Mouse (Mus musculus): ENCODE measurements around the gene Rpap2. TPM values are rescaled to one million over a fixed set of nuclear protein-coding genes. Genes with fewer than 3 reads are reported as not detected.

Gene Rpap2
- polyA plus RNA-seq, 1 experiment from 2014 or later = 16.3 TPM

DNA sequence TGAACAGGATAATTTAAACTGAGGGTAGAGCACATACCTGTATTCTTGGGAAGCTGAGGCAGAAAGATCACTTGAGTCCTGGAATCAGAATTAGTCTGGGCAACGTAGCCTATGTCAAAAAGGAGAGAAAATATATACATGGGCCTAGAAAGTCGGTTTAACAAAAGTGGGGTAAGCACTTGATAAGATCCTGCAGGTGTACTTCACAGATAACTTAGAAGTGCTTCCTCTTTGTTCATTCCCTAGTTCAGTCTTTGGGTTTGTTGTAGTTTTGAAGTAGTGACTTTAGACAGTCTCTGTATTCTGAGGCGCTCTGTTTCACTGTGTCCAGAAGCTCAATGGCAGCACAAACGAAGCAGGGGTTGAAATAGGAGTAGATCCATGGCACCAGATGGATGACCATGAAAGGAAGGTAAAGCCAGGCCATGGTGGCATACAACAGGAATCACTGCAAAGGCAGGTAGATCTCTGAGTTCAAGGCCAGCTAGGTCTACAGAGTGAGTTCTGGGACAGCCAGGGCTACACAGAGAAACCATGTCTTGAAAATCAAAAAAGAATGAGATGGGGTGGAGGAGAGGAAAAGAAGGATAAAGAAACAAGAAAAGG is 55.0 kb downstream of the Rpap2 start:
- H3K9ac ChIP-seq (ENCODE audit: low read length) = no peak overlapping the region
- no peak for ATAC-seq (ENCODE audit: insufficient read depth, low FRiP score)

DNA sequence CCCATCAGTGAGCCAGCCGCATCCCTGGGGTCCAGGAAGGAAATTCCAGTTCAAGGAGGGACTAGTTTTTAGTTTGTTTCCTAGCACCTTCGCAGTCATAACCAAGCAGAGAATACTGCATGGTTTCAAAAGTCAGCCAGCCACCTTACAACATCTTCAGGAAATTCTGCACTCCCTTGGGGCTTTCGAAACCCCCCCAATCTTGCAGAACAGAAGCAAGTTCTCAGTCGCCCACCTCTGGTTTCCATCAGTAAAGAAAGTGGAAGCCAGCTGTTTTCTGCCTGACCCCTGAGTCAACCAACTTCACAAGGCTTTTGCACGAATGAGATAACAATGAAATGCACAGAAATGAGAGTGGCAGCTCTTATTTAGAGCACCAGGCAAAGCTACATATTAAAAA is 81.2 kb downstream of the Rpap2 start:
- no peak overlapping the region for H3K9ac ChIP-seq (ENCODE audit: low read length)
- H3K4me1 ChIP-seq (ENCODE audit: control insufficient read depth, insufficient read depth, low read length) = no peaks in the 10 kb centered on the region
- no peak overlapping the region for H3K4me2 ChIP-seq (ENCODE audit: low read depth, low read length)
- no peaks in the 10 kb centered on the region for H3K36me3 ChIP-seq (ENCODE audit: control insufficient read depth, insufficient read depth, low read length)
- H3K4me3 ChIP-seq (replicated peaks; ENCODE audit: low read length) = no peak overlapping the region
- no peak overlapping the region for H3K27ac ChIP-seq (ENCODE audit: low read length)
- H3K27me3 ChIP-seq (ENCODE audit: control insufficient read depth, insufficient read depth, low read length) = no peaks in the 10 kb centered on the region
- no peak for ATAC-seq (ENCODE audit: insufficient read depth, low FRiP score)
- WGBS = 61% methylated on average over 5 of the region's 5 CpGs
- H3K9me3 ChIP-seq (replicated peaks; ENCODE audit: control insufficient read depth, low read length) = no peaks in the 10 kb centered on the region

More for the DNA sequence above, 55.0 kb downstream of the Rpap2 start:
- H3K36me3 ChIP-seq (ENCODE audit: control insufficient read depth, insufficient read depth, low read length) = no peaks in the 10 kb centered on the region
- H3K4me2 ChIP-seq (ENCODE audit: low read depth, low read length) = no peak overlapping the region
- no peaks in the 10 kb centered on the region for H3K27me3 ChIP-seq (ENCODE audit: control insufficient read depth, insufficient read depth, low read length)
- 91% methylated on average over 4 of the region's 4 CpGs for whole genome bisulfite sequencing
- no peaks in the 10 kb centered on the region for H3K9me3 ChIP-seq (replicated peaks; ENCODE audit: control insufficient read depth, low read length)
- H3K4me1 ChIP-seq (ENCODE audit: control insufficient read depth, insufficient read depth, low read length) = no peaks in the 10 kb centered on the region
- H3K27ac ChIP-seq (ENCODE audit: low read length) = no peak overlapping the region
- no peak overlapping the region for H3K4me3 ChIP-seq (replicated peaks; ENCODE audit: low read length)

DNA sequence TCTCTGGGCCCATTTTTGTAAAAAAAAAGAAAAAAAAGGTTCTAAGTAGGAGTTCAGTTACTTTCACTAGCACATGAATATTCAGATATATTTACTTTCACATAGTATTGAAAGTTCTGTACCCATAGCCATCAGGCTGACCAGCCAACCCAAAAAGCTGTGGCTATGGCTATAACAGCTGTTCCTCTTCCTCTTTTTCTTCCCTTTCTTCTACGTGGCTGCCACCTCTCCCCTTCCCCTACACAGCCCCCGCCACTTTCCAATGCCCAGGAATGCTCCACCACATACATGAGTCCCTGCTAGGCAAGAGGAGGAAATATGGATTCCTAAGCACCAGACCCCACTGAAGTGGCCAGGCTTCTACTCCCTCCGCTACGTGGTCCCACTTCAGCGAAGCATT is 84.1 kb downstream of the Rpap2 start:
- Histone ChIP-seq H3K36me3 (ENCODE audit: control insufficient read depth, insufficient read depth, low read length) (no peaks in the 10 kb centered on the region), H3K4me2 (ENCODE audit: low read depth, low read length) (no peak overlapping the region), H3K27me3 (ENCODE audit: control insufficient read depth, insufficient read depth, low read length) (no peaks in the 10 kb centered on the region), H3K27ac (ENCODE audit: low read length) (no peak overlapping the region), H3K4me3 (replicated peaks; ENCODE audit: low read length) (no peak overlapping the region), H3K9ac (ENCODE audit: low read length) (no peak overlapping the region), H3K9me3 (replicated peaks; ENCODE audit: control insufficient read depth, low read length) (no peaks in the 10 kb centered on the region), H3K4me1 (ENCODE audit: control insufficient read depth, insufficient read depth, low read length) (no peaks in the 10 kb centered on the region)
- WGBS = 70% methylated on average over 5 of the region's 5 CpGs
- no peak for ATAC-seq (ENCODE audit: insufficient read depth, low FRiP score)

DNA sequence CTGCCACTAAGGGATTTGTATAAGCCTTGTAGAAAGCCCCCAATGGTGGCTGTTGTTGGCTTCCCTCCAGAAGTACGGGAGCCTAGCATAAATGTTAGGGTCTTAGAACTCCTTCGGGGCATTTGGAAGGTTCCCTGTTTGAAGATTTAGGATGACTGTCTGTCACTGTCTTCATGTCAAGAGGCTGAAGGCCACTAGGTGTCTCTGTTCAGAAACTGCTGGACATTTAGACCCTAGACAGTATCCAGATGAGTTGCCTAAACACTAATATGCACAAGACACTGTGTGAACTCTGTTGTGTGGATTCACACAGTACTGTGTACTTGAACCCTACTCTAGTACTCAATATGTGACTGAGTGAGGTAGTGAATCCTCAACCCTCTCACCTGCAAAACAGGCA is 87.2 kb downstream of the Rpap2 start:
- Histone ChIP-seq H3K9ac (ENCODE audit: low read length) (no peak overlapping the region), H3K9me3 (replicated peaks; ENCODE audit: control insufficient read depth, low read length) (no peaks in the 10 kb centered on the region), H3K4me2 (ENCODE audit: low read depth, low read length) (no peak overlapping the region), H3K27me3 (ENCODE audit: control insufficient read depth, insufficient read depth, low read length) (no peaks in the 10 kb centered on the region), H3K4me3 (replicated peaks; ENCODE audit: low read length) (no peak overlapping the region), H3K4me1 (ENCODE audit: control insufficient read depth, insufficient read depth, low read length) (peaks cover 8% of the 10 kb centered on the region), H3K36me3 (ENCODE audit: control insufficient read depth, insufficient read depth, low read length) (no peaks in the 10 kb centered on the region), H3K27ac (ENCODE audit: low read length) (no peak overlapping the region)
- no peak for ATAC-seq (ENCODE audit: insufficient read depth, low FRiP score)
- 82% methylated on average over 2 of the region's 2 CpGs for WGBS

DNA sequence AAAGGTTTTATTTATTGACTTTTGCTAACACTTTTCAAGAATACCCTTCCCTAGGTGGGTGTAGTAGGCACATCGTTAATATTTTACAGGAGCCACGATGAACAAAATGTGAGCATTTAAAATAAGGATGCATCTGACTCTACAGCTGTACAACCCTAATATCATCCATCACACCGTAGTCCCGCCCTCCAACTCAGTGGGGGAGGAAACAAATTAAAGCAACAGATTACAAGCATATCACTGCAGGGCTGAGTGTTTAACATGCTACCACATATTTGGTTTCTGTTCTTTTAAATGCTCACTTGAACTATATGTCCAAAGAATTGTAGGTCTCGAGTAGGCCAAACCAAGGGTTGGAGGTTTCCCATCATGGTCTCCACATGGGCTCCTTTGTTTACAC is 90.0 kb downstream of the Rpap2 start:
- Histone ChIP-seq H3K4me3 (replicated peaks; ENCODE audit: low read length) (no peak overlapping the region), H3K9me3 (replicated peaks; ENCODE audit: control insufficient read depth, low read length) (no peaks in the 10 kb centered on the region), H3K27me3 (ENCODE audit: control insufficient read depth, insufficient read depth, low read length) (no peaks in the 10 kb centered on the region), H3K9ac (ENCODE audit: low read length) (no peak overlapping the region), H3K27ac (ENCODE audit: low read length) (no peak overlapping the region), H3K4me1 (ENCODE audit: control insufficient read depth, insufficient read depth, low read length) (peaks cover 8% of the 10 kb centered on the region), H3K36me3 (ENCODE audit: control insufficient read depth, insufficient read depth, low read length) (no peaks in the 10 kb centered on the region), H3K4me2 (ENCODE audit: low read depth, low read length) (no peak overlapping the region)
- no peak for ATAC-seq (ENCODE audit: insufficient read depth, low FRiP score)
- 94% methylated on average over 5 of the region's 5 CpGs for WGBS

DNA sequence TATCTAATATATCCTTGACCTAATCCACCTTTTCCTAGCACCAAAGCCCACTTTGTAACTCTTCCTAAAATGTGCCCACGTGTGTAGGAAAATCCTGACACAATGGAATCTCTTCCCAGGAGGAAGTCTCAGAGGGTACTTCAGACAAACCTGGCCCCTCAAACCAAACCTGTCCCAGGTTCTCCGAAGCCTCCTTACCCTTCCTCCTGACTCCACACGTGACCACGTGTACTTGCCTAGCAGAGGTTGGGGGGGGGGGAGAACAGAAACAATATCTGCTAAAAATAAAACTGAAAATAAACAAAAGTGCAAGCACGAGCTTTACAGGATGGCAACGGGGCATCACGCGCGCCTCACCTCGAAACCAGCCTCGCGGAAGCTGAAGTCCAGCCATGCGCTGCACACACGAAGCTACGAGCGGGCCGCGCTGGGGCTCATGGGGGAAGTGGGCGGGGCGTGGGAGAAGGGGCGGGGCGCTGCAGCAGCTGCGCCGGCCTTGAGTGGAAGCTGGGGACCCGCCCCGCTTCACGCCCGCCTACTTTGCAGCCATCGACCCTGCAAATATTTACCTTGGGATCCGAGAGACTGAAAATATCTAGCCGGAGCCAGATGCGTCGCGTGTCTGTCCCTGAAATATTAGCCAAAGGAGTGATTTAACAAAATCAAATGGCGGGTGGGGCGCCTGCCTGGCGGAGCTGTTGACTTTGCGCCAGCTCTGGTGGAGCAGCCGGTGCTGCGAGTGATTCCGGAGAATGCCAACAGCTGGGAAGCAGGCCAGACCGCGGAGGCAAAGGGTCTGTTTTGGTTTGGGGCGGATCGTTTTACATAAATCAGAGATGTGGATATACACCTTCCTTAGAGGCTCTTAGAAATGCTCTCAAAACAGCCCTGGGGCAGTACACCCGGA is 90.7 kb downstream of the Rpap2 start:
- 9% methylated on average over 46 of the region's 46 CpGs for WGBS
- H3K4me2 ChIP-seq (ENCODE audit: low read depth, low read length) = peak overlapping the region; percentile 84
- peak overlapping the region; percentile 66 for H3K9ac ChIP-seq (ENCODE audit: low read length)
- no peaks in the 10 kb centered on the region for H3K36me3 ChIP-seq (ENCODE audit: control insufficient read depth, insufficient read depth, low read length)
- H3K27me3 ChIP-seq (ENCODE audit: control insufficient read depth, insufficient read depth, low read length) = no peaks in the 10 kb centered on the region
- H3K4me3 ChIP-seq (replicated peaks; ENCODE audit: low read length) = peak overlapping the region; percentile 55
- peak; percentile 93 for ATAC-seq (ENCODE audit: insufficient read depth, low FRiP score)
- H3K27ac ChIP-seq (ENCODE audit: low read length) = peak overlapping the region; percentile 48; the same call in 1 of the 2 replicates
- H3K4me1 ChIP-seq (ENCODE audit: control insufficient read depth, insufficient read depth, low read length) = peaks cover 8% of the 10 kb centered on the region
- no peaks in the 10 kb centered on the region for H3K9me3 ChIP-seq (replicated peaks; ENCODE audit: control insufficient read depth, low read length)

DNA sequence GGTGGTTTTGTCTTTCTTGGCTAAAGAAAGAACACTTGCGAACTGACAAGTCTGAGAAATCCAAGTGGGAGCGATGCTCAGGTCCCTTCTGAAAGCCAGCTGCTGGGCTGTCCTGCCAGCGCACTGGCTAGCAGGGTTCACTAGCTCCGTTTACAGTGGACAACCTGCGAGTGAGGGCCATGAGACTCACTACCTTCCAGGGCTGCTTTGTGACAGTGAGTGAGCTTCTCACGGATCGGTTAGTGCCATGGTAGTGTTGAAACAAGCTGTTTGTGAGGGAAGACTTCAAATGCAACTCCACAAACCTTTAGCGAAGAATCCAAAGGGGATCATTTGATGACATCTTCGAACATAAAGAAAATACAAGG is 91.3 kb downstream of the Rpap2 start:
- H3K27me3 ChIP-seq (ENCODE audit: control insufficient read depth, insufficient read depth, low read length) = no peaks in the 10 kb centered on the region
- 18% methylated on average over 9 of the region's 9 CpGs for WGBS
- peak overlapping the region; percentile 48; the same call in 1 of the 2 replicates for H3K27ac ChIP-seq (ENCODE audit: low read length)
- peaks cover 8% of the 10 kb centered on the region for H3K4me1 ChIP-seq (ENCODE audit: control insufficient read depth, insufficient read depth, low read length)
- H3K4me3 ChIP-seq (replicated peaks; ENCODE audit: low read length) = peak overlapping the region; percentile 55
- no peaks in the 10 kb centered on the region for H3K9me3 ChIP-seq (replicated peaks; ENCODE audit: control insufficient read depth, low read length)
- peak overlapping the region; percentile 84 for H3K4me2 ChIP-seq (ENCODE audit: low read depth, low read length)
- H3K36me3 ChIP-seq (ENCODE audit: control insufficient read depth, insufficient read depth, low read length) = no peaks in the 10 kb centered on the region
- ATAC-seq (ENCODE audit: insufficient read depth, low FRiP score) = no peak; the same call in 1 of the 2 replicates
- H3K9ac ChIP-seq (ENCODE audit: low read length) = peak overlapping the region; percentile 66

DNA sequence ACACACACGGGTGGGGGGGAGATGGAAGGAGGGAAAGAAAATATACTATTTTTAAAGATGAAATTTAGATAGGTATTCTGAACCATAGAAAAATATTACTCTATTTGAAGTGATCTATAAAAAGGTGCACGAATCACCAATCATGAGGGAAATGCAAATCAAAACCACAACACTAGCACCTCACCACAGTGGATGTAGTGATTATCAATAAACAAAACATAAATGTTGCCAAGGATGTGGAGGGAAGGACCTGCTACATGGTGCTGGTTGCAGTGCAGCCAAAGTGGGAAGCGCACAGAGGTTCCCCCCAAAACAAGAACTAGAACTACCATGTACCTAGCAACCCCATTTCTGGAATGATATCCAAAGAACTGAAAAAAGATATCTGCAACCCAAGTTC is 97.8 kb downstream of the Rpap2 start:
- no peak overlapping the region for H3K4me2 ChIP-seq (ENCODE audit: low read depth, low read length)
- H3K36me3 ChIP-seq (ENCODE audit: control insufficient read depth, insufficient read depth, low read length) = no peaks in the 10 kb centered on the region
- H3K9ac ChIP-seq (ENCODE audit: low read length) = no peak overlapping the region
- no peaks in the 10 kb centered on the region for H3K4me1 ChIP-seq (ENCODE audit: control insufficient read depth, insufficient read depth, low read length)
- no peak overlapping the region for H3K27ac ChIP-seq (ENCODE audit: low read length)
- H3K9me3 ChIP-seq (replicated peaks; ENCODE audit: control insufficient read depth, low read length) = no peaks in the 10 kb centered on the region
- no peak overlapping the region for H3K4me3 ChIP-seq (replicated peaks; ENCODE audit: low read length)
- WGBS = 83% methylated on average over 3 of the region's 3 CpGs
- H3K27me3 ChIP-seq (ENCODE audit: control insufficient read depth, insufficient read depth, low read length) = no peaks in the 10 kb centered on the region
- ATAC-seq (ENCODE audit: insufficient read depth, low FRiP score) = no peak

DNA sequence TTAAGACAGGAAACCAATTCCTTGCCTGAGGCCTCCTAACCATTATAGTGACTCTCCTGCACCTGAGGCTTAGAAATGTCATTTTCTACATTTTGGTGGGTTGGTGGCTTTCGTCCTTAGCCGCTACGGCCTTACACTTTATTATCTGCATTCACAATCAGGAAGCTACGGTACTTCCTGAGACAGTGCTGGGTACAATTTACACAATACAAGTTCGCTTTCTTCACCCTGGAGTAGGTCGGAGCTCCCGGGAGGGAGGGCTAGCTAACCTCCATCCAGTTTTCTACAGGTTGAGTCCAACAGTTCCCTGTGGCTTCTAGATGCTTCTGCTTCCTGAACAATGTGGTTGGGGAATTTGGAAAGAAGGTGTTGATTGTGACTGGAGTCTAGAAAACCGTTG is 101.7 kb downstream of the Rpap2 start:
- 74% methylated on average over 8 of the region's 8 CpGs for WGBS

More for the DNA sequence above, 101.7 kb downstream of the Rpap2 start:
- no peak overlapping the region for H3K4me2 ChIP-seq (ENCODE audit: low read depth, low read length)
- H3K9ac ChIP-seq (ENCODE audit: low read length) = no peak overlapping the region
- H3K4me1 ChIP-seq (ENCODE audit: control insufficient read depth, insufficient read depth, low read length) = no peaks in the 10 kb centered on the region
- no peak for ATAC-seq (ENCODE audit: insufficient read depth, low FRiP score)
- H3K27me3 ChIP-seq (ENCODE audit: control insufficient read depth, insufficient read depth, low read length) = no peaks in the 10 kb centered on the region
- H3K9me3 ChIP-seq (replicated peaks; ENCODE audit: control insufficient read depth, low read length) = no peaks in the 10 kb centered on the region
- no peaks in the 10 kb centered on the region for H3K36me3 ChIP-seq (ENCODE audit: control insufficient read depth, insufficient read depth, low read length)
- H3K4me3 ChIP-seq (replicated peaks; ENCODE audit: low read length) = no peak overlapping the region
- H3K27ac ChIP-seq (ENCODE audit: low read length) = no peak overlapping the region
